Mouse (Mus musculus) cerebellum, postnatal 4 days (tissue): ENCODE measurements at regions not wholly inside any gene's neighbourhood (a gene's known extent, or its start where the extent isn't known, plus 50 kb on each side); places are given as distances from the start of the nearest gene placed in this dataset.

Experiments used
- DNase-seq, 2 experiments: peaks; one replicate each; pipeline ENCODE4 v3.0.0; 2022; ENCODE audit warnings: low spot score in 2 of 2, mixed read lengths in 1 of 2

DNA sequence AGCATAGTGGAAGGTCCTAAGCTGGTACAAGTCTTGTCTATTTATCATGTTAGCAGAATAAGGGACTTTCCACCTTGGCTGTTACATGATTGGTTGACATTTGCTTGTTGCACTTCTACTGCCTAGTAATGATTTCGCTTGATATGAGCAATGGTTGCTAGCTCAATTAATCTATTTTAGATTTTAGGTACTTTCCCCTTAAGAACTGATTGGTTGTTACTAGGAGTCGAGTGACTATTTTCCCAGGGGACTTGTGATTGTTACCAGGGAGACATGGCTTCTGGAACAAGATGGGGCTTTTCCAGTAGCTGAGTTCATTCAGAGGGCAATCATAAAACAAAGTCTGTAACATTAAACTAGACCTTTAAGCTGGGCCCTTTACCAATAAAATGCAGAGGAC is 100.9 kb downstream of the Nup35 start:
- DNase-seq = no peak

- DNase-seq = no peak
Measured at GRCm38 (mm10) chr2:80724085-80724484, 107.0 kb downstream of the Nup35 start.

GRCm38 (mm10) chr2:80731324-80731723 is 114.3 kb downstream of the Nup35 start:
- DNase-seq = no peak

- no peak for DNase-seq
Measured at GRCm38 (mm10) chr2:80746737-80747136, 129.7 kb downstream of the Nup35 start.

DNA sequence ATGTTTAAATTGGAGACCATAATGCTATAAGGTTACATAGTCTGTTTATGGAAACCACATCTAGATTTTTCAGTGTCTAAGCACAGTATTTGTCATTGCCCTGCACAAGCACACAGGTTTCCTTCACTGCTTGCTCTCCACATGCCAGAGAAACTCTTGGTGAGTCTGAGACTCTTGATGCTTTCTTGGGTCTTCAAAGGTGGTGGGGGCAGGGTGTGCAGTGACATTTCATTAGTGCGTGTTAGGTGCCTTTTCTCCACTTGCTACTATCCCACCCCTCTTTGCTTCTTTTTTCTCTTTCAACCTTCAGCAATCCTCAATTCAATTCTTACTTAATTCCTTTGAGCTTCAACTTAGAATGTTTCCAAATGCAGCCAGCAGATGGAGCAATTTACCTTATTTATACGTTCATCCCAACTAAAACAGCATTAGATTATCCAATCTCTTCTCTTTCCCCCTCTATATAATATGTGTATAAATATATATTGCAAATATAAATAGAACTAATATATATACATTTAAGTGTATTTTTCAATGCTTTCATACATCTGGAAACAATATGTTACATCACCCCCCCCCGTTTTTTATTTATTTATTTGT is 145.1 kb downstream of the Nup35 start:
- peak in 1 of 2 experiments; percentile 42 for DNase-seq

DNA sequence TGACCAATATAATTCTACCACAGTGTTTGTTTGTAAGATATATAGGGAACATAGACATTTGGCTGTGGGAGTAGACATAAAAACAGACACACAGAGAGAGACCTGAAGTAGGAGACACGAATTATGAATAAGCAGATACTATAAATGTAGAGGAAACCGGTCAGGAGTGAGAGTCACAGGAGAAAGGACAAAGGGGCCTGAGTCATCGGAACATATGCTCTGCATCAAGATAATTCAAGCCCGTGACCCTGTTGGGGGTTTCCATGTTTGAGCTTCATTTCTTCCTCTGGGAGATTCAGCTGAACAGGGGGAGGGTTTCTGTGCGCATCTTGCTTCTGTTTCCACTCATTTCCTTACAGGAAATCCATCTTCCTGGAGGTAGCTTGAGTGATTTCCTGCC is 154.1 kb downstream of the Nup35 start:
- DNase-seq = no peak

DNA sequence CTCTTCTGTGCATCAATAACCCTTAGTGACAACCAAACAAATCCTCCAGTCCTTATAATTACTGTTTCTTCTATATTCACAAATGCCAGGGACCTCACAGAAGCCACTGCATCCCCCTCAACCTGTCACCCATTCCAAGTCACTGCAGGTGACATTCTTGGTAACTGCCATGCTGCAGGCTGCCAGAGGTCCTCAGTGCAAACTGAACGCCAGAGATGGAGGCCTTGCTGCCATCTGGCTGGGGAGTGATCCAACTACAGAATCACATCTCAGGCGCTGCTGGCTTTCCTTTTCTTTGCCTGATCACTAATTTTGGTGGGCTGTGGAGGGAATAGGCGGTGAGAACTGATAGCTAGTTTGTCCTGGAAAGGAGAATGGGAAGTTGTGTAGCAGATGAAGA is 155.4 kb downstream of the Nup35 start:
- DNase-seq = peak in 1 of 2 experiments; percentile 47

- no peak for DNase-seq
Measured at GRCm38 (mm10) chr2:80786370-80786769, 169.3 kb downstream of the Nup35 start.

DNA sequence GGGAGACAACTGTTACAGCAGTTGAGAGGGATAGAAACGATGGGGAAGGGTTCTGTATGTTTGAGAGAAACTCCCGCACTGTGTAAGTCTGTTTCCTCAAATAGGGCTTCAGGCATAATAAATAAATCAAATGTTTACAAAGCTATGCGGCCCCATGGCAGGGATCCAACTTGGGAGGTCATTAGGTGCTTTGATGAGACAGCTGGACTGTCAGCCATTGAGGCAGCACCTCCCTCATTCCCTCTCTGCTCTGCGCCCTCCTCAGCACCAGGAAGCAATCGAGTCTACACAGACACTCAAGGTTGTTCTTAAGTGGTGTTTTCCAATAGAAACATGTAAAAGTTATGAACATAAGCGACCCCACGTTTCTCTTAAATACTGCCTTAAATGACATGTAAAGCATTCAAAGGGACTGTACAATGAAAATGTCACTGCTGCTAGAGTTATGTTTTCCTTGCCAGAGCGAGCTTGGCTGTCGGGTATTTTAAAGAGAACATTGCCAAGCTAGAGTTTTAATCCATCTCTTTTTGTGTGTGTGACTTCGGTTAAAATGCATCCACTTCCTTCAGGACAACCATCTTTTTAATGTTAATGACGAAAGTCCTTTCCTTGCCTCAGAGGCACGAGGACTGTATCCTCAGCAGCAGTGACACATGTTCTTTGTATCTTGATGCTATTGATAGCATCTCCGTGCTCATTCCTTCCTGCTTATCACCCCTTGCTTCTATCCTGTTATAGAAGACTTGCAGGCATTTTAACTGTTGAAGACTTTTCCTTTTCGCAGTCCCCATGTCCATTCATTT is 176.5 kb downstream of the Nup35 start:
- DNase-seq = no peak

GRCm38 (mm10) chr2:80794148-80794507 is 177.1 kb downstream of the Nup35 start:
- no peak for DNase-seq

DNA sequence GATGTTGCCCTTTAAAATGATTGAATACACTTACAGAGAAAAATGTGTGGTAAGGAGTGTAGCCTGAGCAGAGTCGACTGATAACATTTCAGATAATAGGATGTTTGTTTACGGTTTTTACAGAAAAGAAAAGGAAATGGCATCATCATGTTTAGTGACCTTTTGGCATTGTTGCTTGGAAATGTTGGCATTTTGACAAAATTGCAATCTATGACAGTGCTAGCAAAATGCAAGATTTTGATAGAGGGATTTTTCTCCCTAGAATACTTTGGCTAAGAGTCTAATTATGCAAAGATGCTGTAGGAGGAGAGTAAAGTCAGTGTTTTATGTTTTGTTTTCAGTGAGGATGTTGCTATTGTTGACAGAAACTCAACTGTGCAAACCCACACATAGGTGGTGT is 202.2 kb downstream of the Nup35 start:
- DNase-seq = no peak

GRCm38 (mm10) chr2:80851056-80851455 is 234.0 kb downstream of the Nup35 start:
- no peak for DNase-seq

- DNase-seq = no peak
Measured at GRCm38 (mm10) chr2:80855214-80855613, 238.2 kb downstream of the Nup35 start.

GRCm38 (mm10) chr2:80870046-80870445 is 253.0 kb downstream of the Nup35 start:
- peak in 1 of 2 experiments; percentile 9 for DNase-seq

- no peak for DNase-seq
Measured at GRCm38 (mm10) chr2:80870458-80870857, 253.4 kb downstream of the Nup35 start.

- no peak for DNase-seq
Measured at GRCm38 (mm10) chr2:80871356-80871755, 254.3 kb downstream of the Nup35 start.

DNA sequence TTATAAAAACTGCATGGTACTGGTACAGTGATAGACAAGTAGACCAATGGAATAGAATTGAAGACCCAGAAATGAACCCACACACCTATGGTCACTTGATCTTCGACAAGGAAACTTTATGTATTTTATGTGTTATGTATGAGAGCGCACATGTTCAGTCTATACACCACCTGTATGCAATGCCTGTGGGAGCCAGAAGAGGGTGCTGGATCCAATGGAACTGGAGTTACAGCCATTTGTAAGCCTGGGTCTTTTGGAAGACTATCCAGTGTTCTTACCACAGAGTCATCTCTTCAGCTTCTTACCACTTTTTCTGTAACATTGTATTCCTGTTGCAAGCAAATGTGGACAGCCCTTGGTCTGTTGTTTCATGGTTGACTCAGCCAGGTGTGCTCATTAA is 261.4 kb downstream of the Nup35 start:
- DNase-seq = no peak

DNA sequence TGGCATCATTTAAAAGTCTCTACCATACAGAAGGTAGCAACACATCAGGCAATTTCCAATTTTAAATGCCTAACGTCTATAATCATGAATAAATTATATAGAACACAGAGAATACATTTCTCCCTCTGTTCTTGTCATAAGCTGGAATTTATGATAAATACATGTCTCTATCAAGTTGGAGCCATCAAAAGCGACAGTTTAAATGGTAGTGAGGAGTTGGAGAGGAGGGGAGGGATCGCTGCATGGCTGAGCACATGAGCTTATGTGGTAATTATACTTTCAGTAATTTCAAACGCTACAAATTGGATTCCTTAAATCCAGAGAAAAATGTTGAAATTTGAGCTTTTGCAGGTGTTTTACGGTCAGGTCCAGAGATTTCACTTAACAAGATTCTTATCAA is 267.2 kb downstream of the Nup35 start:
- DNase-seq = no peak

GRCm38 (mm10) chr2:80902050-80902449 is 285.0 kb downstream of the Nup35 start:
- no peak for DNase-seq

GRCm38 (mm10) chr2:80913478-80913877 is 296.4 kb downstream of the Nup35 start:
- DNase-seq = no peak

GRCm38 (mm10) chr2:80945521-80945920 is 328.5 kb downstream of the Nup35 start:
- DNase-seq = no peak

- DNase-seq = no peak
Measured at GRCm38 (mm10) chr2:80966766-80967165, 349.7 kb downstream of the Nup35 start.

- DNase-seq = no peak
Measured at GRCm38 (mm10) chr2:80967260-80967659, 350.2 kb downstream of the Nup35 start.
